21 mouse cellular contexts compared by ENCODE assay signal in genomic region chr19:27633105-27633504, GRCm38 (mm10).
DNase-seq lines count a peak whose midpoint lies in the region; ATAC-seq and TF ChIP-seq lines count a peak whose summit lies in the region.
"Had no signal": no experiment of that assay in that cellular context is flagged by ENCODE, and none has a peak within 500 bp of the region (broad histone marks: within the 10 kb centered on the region; RNA-seq: fewer than 3 reads in every experiment).

No protein-coding gene starts in this region.

- H3K9me3 ChIP-seq in kidney, postnatal 0 days (replicated peaks; ENCODE audit: low read length): no peaks in the 10 kb centered on the region
- H3K9me3 ChIP-seq in MEL (replicated peaks; ENCODE audit: insufficient read depth, low read length): no peaks in the 10 kb centered on the region
- H3K9me3 ChIP-seq: embryonic facial prominence, embryonic 13.5 days; heart, embryonic 12.5 days; hindbrain, embryonic 15.5 days had no signal

- no peak overlapping the region for H3K4me2 ChIP-seq in kidney, postnatal 0 days (ENCODE audit: low read length)
- H3K4me2 ChIP-seq: embryonic facial prominence, embryonic 13.5 days; heart, embryonic 12.5 days; hindbrain, embryonic 15.5 days had no signal

- WGBS in kidney, postnatal 0 days: 72% methylated on average over 6 of the region's 6 CpGs

- H3K9ac ChIP-seq in kidney, postnatal 0 days (ENCODE audit: low read depth, low read length): no peak overlapping the region
- no peak overlapping the region for H3K9ac ChIP-seq in MEL (ENCODE audit: control insufficient read depth, low read depth, low read length, poor library complexity, severe bottlenecking)
- H3K9ac ChIP-seq: embryonic facial prominence, embryonic 13.5 days; heart, embryonic 12.5 days; hindbrain, embryonic 15.5 days had no signal

- H3K4me3 ChIP-seq in kidney, postnatal 0 days (replicated peaks; ENCODE audit: low read depth, low read length): no peak overlapping the region
- no peak overlapping the region for H3K4me3 ChIP-seq in MEL (ENCODE audit: control insufficient read depth in 1 of 2, insufficient read depth in 1 of 2, low read depth in 2 of 2, low read length in 2 of 2)
- H3K4me3 ChIP-seq: embryonic facial prominence, embryonic 13.5 days; heart, adult 2 months; heart, embryonic 12.5 days; hindbrain, embryonic 15.5 days had no signal

- no peak overlapping the region for H3K27ac ChIP-seq in kidney, postnatal 0 days
- H3K27ac ChIP-seq in MEL (ENCODE audit: control insufficient read depth, low read depth, low read length): no peak overlapping the region
- H3K27ac ChIP-seq: embryonic facial prominence, embryonic 13.5 days; heart, adult 2 months; hindbrain, embryonic 15.5 days had no signal

- intact Hi-C loops in heart, postnatal 14 days (cut with DNase I): no loop called here
- intact Hi-C loops in gastrocnemius, postnatal 36 days (cut with DNase I): no loop called here

- H3K79me2 ChIP-seq in MEL (ENCODE audit: control insufficient read depth, insufficient read depth, low read length, poor library complexity): no peaks in the 10 kb centered on the region

- no peaks in the 10 kb centered on the region for H3K27me3 ChIP-seq in kidney, postnatal 0 days (ENCODE audit: insufficient read depth, low read length)
- 0 out of 4 replicates have a peak, but pooled peaks cover 0 to 2% of the 10 kb centered on the region in 2 experiments for H3K27me3 ChIP-seq in MEL (ENCODE audit: control insufficient read depth in 1 of 2, insufficient read depth in 2 of 2, low read length in 2 of 2)
- H3K27me3 ChIP-seq: embryonic facial prominence, embryonic 13.5 days; heart, embryonic 12.5 days; hindbrain, embryonic 15.5 days had no signal

- no peaks in the 10 kb centered on the region for H3K4me1 ChIP-seq in kidney, postnatal 0 days (replicated peaks; ENCODE audit: insufficient read depth, low read length)
- no peaks in the 10 kb centered on the region for H3K4me1 ChIP-seq in MEL (ENCODE audit: control insufficient read depth in 1 of 2, insufficient read depth in 2 of 2, low read length in 2 of 2)
- H3K4me1 ChIP-seq: embryonic facial prominence, embryonic 13.5 days; heart, embryonic 12.5 days; hindbrain, embryonic 15.5 days had no signal

- TF ChIP-seq CTCF in kidney, postnatal 0 days (IDR thresholded peaks at IDR 0.05; ENCODE audit: low read depth): no peak
- no peak for TF ChIP-seq CTCF in MEL (IDR thresholded peaks at IDR 0.05 in 2 of 3, conservative IDR thresholded peaks at IDR 0.05 in 1 of 3; ENCODE audit: control insufficient read depth in 1 of 3, insufficient read depth in 1 of 3, low read depth in 2 of 3, low read length in 3 of 3, poor library complexity in 1 of 3, severe bottlenecking in 1 of 3)

- TF ChIP-seq EP300 in MEL (IDR thresholded peaks at IDR 0.05; ENCODE audit: low read depth in 1 of 2, low read length in 2 of 2): no peak

- no peak for TF ChIP-seq POLR2A in MEL (IDR thresholded peaks at IDR 0.05; ENCODE audit: control insufficient read depth in 1 of 2, insufficient read depth in 1 of 2, low read depth in 1 of 2, low read length in 2 of 2, poor library complexity in 1 of 2)

- TF ChIP-seq RAD21 in MEL (IDR thresholded peaks at IDR 0.05; ENCODE audit: low read depth, low read length): no peak

- no peaks in the 10 kb centered on the region for H3K36me3 ChIP-seq in kidney, postnatal 0 days (ENCODE audit: insufficient read depth, low read length)
- no peaks in the 10 kb centered on the region for H3K36me3 ChIP-seq in MEL (ENCODE audit: control insufficient read depth in 1 of 2, insufficient read depth in 2 of 2, low read length in 2 of 2)
- H3K36me3 ChIP-seq: embryonic facial prominence, embryonic 13.5 days; heart, embryonic 12.5 days; hindbrain, embryonic 15.5 days had no signal

- peak; percentile 24 for DNase-seq in kidney, postnatal 0 days (ENCODE audit: low spot score)
- no peak for DNase-seq in kidney, postnatal 4 days
- DNase-seq in MEL (ENCODE audit: low read depth, low spot score) (peak; percentile 3), ZHBTc4 (ENCODE audit: low read depth, low spot score) (peak; percentile 12)
- peak; percentile 13 for DNase-seq in forelimb bud, embryonic 11.5 days (ENCODE audit: low read depth, low spot score)
- no peak for DNase-seq in heart, postnatal 14 days
- no peak for DNase-seq in spleen, adult 12 weeks (ENCODE audit: low spot score)
- DNase-seq in gastrocnemius, postnatal 36 days: no peak
- DNase-seq: adrenal gland, adult 2 months; adrenal gland, postnatal 36 days; cerebellum, adult 8-10 months; cerebellum, postnatal 14 days; gastrocnemius, postnatal 10 days; heart, adult 2 months; heart, postnatal 36 days; kidney, adult 2 months had no signal

- ATAC-seq in kidney, postnatal 0 days (replicated peaks; ENCODE audit: low FRiP score, low read depth): no peak
- ATAC-seq: forebrain, embryonic 14.5 days; intestine, embryonic 16.5 days had no signal

TF ChIP-seq in MEL, 35 proteins besides CTCF, POLR2A, EP300 and RAD21:
- TF ChIP-seq NRF1 (IDR thresholded peaks at IDR 0.05; ENCODE audit: insufficient read depth, low read depth, low read length, poor library complexity, severe bottlenecking) (no peak), USF1 (IDR thresholded peaks at IDR 0.05; ENCODE audit: low read depth, low read length) (0 out of 2 replicates have a peak, but pooled peaks have one; percentile 8)

Comparison
In these comparisons a context has a peak if more than half of its experiments do, and no peak if none do; other contexts are left out.
1. DNase-seq: peak in kidney, postnatal 0 days (single experiment), MEL (single experiment), ZHBTc4 (single experiment) and forelimb bud, embryonic 11.5 days (single experiment); none in kidney, postnatal 4 days (0 of 2), heart, postnatal 14 days (0 of 2), spleen, adult 12 weeks (single experiment) and gastrocnemius, postnatal 36 days (0 of 2).